8 mouse cellular contexts compared by ENCODE assay signal in genomic region chr17:24628646-24629045, GRCm38 (mm10). TPM values are rescaled to one million over a fixed set of nuclear protein-coding genes. Genes with fewer than 3 reads are reported as not detected.
A peak's percentile ranks its signal among the peaks of the same experiment; 100 is the strongest.
DNase-seq lines count a peak whose midpoint lies in the region; ATAC-seq and TF ChIP-seq lines count a peak whose summit lies in the region.

No protein-coding gene starts in this region.

- H3K4me2 ChIP-seq in midbrain, embryonic 11.5 days = no peak overlapping the region
- H3K4me2 ChIP-seq in midbrain, embryonic 15.5 days = no peak overlapping the region
- H3K4me2 ChIP-seq in heart, postnatal 0 days (ENCODE audit: low read depth, low read length) = no peak overlapping the region

- H3K36me3 ChIP-seq in midbrain, embryonic 11.5 days (ENCODE audit: control insufficient read depth, insufficient read depth, low read length) = peaks cover 3% of the 10 kb centered on the region; the same call in 1 of the 2 replicates
- H3K36me3 ChIP-seq in midbrain, embryonic 15.5 days (replicated peaks) = peaks cover 53% of the 10 kb centered on the region
- H3K36me3 ChIP-seq in heart, postnatal 0 days (replicated peaks; ENCODE audit: control insufficient read depth, insufficient read depth, low read length) = peaks cover 60% of the 10 kb centered on the region

- TF ChIP-seq CTCF in heart, postnatal 0 days (IDR thresholded peaks at IDR 0.05; ENCODE audit: low read depth) = peak; percentile 89

- no peak overlapping the region for H3K27ac ChIP-seq in midbrain, embryonic 11.5 days (ENCODE audit: low read depth, low read length)
- no peak overlapping the region for H3K27ac ChIP-seq in midbrain, embryonic 15.5 days
- H3K27ac ChIP-seq in heart, postnatal 0 days (ENCODE audit: low read depth) = no peak overlapping the region

- no peak overlapping the region for H3K4me3 ChIP-seq in midbrain, embryonic 11.5 days (ENCODE audit: low read depth, low read length)
- no peak overlapping the region for H3K4me3 ChIP-seq in midbrain, embryonic 15.5 days
- H3K4me3 ChIP-seq in heart, postnatal 0 days (ENCODE audit: low read depth, low read length) = no peak overlapping the region

- DNase-seq in midbrain, embryonic 11.5 days (ENCODE audit: low spot score, missing footprints) = peak; percentile 98
- DNase-seq in R1 (ENCODE audit: low read depth, low spot score) = peak; percentile 75
- DNase-seq in cerebellum, postnatal 14 days = peak; percentile 88 to 91
- peak; percentile 61 for DNase-seq in heart, postnatal 0 days (ENCODE audit: low spot score)
- peak; percentile 60 to 63 for DNase-seq in left cerebral cortex, postnatal 36 days (ENCODE audit: low spot score in 2 of 2)
- peak; percentile 57 to 74 for DNase-seq in natural killer cell, adult 2 months (ENCODE audit: low spot score in 2 of 2)
- DNase-seq in thymus, postnatal 14 days = peak; percentile 75

- no peaks in the 10 kb centered on the region for H3K9me3 ChIP-seq in midbrain, embryonic 11.5 days (ENCODE audit: control insufficient read depth, low read length)
- no peaks in the 10 kb centered on the region for H3K9me3 ChIP-seq in midbrain, embryonic 15.5 days
- no peaks in the 10 kb centered on the region for H3K9me3 ChIP-seq in heart, postnatal 0 days (replicated peaks; ENCODE audit: control insufficient read depth, low read length)

- peaks cover 10% of the 10 kb centered on the region for H3K4me1 ChIP-seq in midbrain, embryonic 11.5 days (ENCODE audit: control insufficient read depth, insufficient read depth, low read length)
- peaks cover 14% of the 10 kb centered on the region for H3K4me1 ChIP-seq in midbrain, embryonic 15.5 days
- peaks cover 9% of the 10 kb centered on the region; the same call in 1 of the 2 replicates for H3K4me1 ChIP-seq in heart, postnatal 0 days (ENCODE audit: control insufficient read depth, insufficient read depth)

- 47% methylated on average over 5 of the region's 5 CpGs for WGBS in midbrain, embryonic 11.5 days
- 52% methylated on average over 5 of the region's 5 CpGs for WGBS in midbrain, embryonic 15.5 days
- WGBS in heart, postnatal 0 days = 8% methylated on average over 5 of the region's 5 CpGs

- no peak overlapping the region for H3K9ac ChIP-seq in midbrain, embryonic 11.5 days (ENCODE audit: low read length)
- H3K9ac ChIP-seq in midbrain, embryonic 15.5 days = no peak overlapping the region
- H3K9ac ChIP-seq in heart, postnatal 0 days (replicated peaks; ENCODE audit: low read depth, low read length) = no peak overlapping the region

- no peak for TF ChIP-seq EP300 in heart, postnatal 0 days (IDR thresholded peaks at IDR 0.05; ENCODE audit: low read depth)

- H3K27me3 ChIP-seq in midbrain, embryonic 11.5 days (ENCODE audit: control insufficient read depth, insufficient read depth, low read length) = no peaks in the 10 kb centered on the region
- no peaks in the 10 kb centered on the region for H3K27me3 ChIP-seq in midbrain, embryonic 15.5 days (replicated peaks)
- H3K27me3 ChIP-seq in heart, postnatal 0 days (ENCODE audit: control insufficient read depth, insufficient read depth, low read length) = no peaks in the 10 kb centered on the region

- ATAC-seq in midbrain, embryonic 11.5 days (ENCODE audit: low FRiP score) = no peak
- ATAC-seq in midbrain, embryonic 15.5 days (replicated peaks) = no peak
- no peak for ATAC-seq in heart, postnatal 0 days (ENCODE audit: insufficient read depth, low read depth)

- intact Hi-C loops in left cerebral cortex, postnatal 36 days (cut with DNase I) = no loop called here

RNA-seq across cellular contexts. Expression of gene Tsc2, which starts 3.8 kb away (rescaled TPM):
- 50.6 and 57.6 TPM in 2 replicates for polyA plus RNA-seq in midbrain, embryonic 11.5 days (2014; fragmentation: Nextera tagmentation; extraction: Ambion mirVana)
- polyA plus RNA-seq in midbrain, embryonic 15.5 days (2015; fragmentation: Nextera tagmentation; extraction: Ambion mirVana) = 83.8 and 89.6 TPM in 2 replicates
- total RNA-seq in heart, postnatal 0 days (2014; rRNA removed; ENCODE audit: low replicate concordance) = 55.4 and 88.7 TPM in 2 replicates
- polyA plus RNA-seq in heart, postnatal 0 days (2015; fragmentation: Nextera tagmentation; extraction: Ambion mirVana) = 29.2 and 34.4 TPM in 2 replicates
- 100 to 1,000 TPM; 116 to 157 TPM for total RNA-seq in left cerebral cortex, postnatal 36 days (2021)

RNA-seq across cellular contexts. Expression of gene Nthl1, which starts 3.8 kb away (rescaled TPM):
- 14.4 and 18.4 TPM in 2 replicates for polyA plus RNA-seq in midbrain, embryonic 11.5 days (2014; fragmentation: Nextera tagmentation; extraction: Ambion mirVana)
- polyA plus RNA-seq in midbrain, embryonic 15.5 days (2015; fragmentation: Nextera tagmentation; extraction: Ambion mirVana) = 10.0 and 11.0 TPM in 2 replicates
- total RNA-seq in heart, postnatal 0 days (2014; rRNA removed; ENCODE audit: low replicate concordance) = 3.7 and 10.0 TPM in 2 replicates
- 5.7 and 7.3 TPM in 2 replicates for polyA plus RNA-seq in heart, postnatal 0 days (2015; fragmentation: Nextera tagmentation; extraction: Ambion mirVana)
- 1 to 10 TPM; 4.2 to 6.6 TPM for total RNA-seq in left cerebral cortex, postnatal 36 days (2021)

RNA-seq across cellular contexts. Expression of gene Slc9a3r2, which starts 21.5 kb away (rescaled TPM):
- 36.1 and 36.4 TPM in 2 replicates for polyA plus RNA-seq in midbrain, embryonic 11.5 days (2014; fragmentation: Nextera tagmentation; extraction: Ambion mirVana)
- 45.3 and 52.6 TPM in 2 replicates for polyA plus RNA-seq in midbrain, embryonic 15.5 days (2015; fragmentation: Nextera tagmentation; extraction: Ambion mirVana)
- total RNA-seq in heart, postnatal 0 days (2014; rRNA removed; ENCODE audit: low replicate concordance) = 87.9 and 118 TPM in 2 replicates
- polyA plus RNA-seq in heart, postnatal 0 days (2015; fragmentation: Nextera tagmentation; extraction: Ambion mirVana) = 61.9 and 68.1 TPM in 2 replicates
- total RNA-seq in left cerebral cortex, postnatal 36 days (2021) = 10 to 100 TPM; 51.0 to 51.2 TPM

RNA-seq across cellular contexts. Expression of gene Npw, which starts 29.6 kb away (rescaled TPM):
- not detected in 2 replicates for polyA plus RNA-seq in midbrain, embryonic 11.5 days (2014; fragmentation: Nextera tagmentation; extraction: Ambion mirVana)
- 0.38 and 0.66 TPM in 2 replicates for polyA plus RNA-seq in midbrain, embryonic 15.5 days (2015; fragmentation: Nextera tagmentation; extraction: Ambion mirVana)
- total RNA-seq in heart, postnatal 0 days (2014; rRNA removed; ENCODE audit: low replicate concordance) = not detected in 2 replicates
- polyA plus RNA-seq in heart, postnatal 0 days (2015; fragmentation: Nextera tagmentation; extraction: Ambion mirVana) = not detected in 2 replicates
- total RNA-seq in left cerebral cortex, postnatal 36 days (2021) = 1 to 10 TPM; 1.1 to 1.3 TPM

RNA-seq across cellular contexts. Expression of gene Zfp598, which starts 40.8 kb away (rescaled TPM):
- 23.5 and 24.9 TPM in 2 replicates for polyA plus RNA-seq in midbrain, embryonic 11.5 days (2014; fragmentation: Nextera tagmentation; extraction: Ambion mirVana)
- polyA plus RNA-seq in midbrain, embryonic 15.5 days (2015; fragmentation: Nextera tagmentation; extraction: Ambion mirVana) = 21.9 and 22.9 TPM in 2 replicates
- total RNA-seq in heart, postnatal 0 days (2014; rRNA removed; ENCODE audit: low replicate concordance) = 25.4 and 27.5 TPM in 2 replicates
- 7.8 TPM in 2 replicates for polyA plus RNA-seq in heart, postnatal 0 days (2015; fragmentation: Nextera tagmentation; extraction: Ambion mirVana)
- 10 to 100 TPM; 30.5 to 45.1 TPM for total RNA-seq in left cerebral cortex, postnatal 36 days (2021)
